ENCODE assay signal across 8 mouse cellular contexts in the genomic region with DNA sequence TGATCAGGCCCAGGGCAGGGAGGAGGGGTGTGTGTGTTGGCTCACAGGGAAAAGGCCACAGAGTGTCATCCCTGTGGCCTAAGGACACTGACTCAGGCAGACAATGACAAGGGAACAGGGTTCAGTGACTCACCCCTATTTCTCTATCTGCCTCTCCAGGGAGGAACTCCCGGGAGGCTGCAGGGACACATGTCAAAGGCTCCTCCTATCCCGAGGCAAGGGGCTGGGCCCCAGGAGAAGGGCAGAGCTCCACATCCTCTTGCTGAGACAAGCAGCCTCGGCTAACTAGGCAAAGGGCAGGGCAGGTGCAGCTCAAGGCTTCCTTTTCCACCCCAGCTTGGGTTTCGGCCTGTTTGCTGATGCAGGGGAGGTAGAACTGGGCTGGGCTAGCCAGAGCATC. TPM values are rescaled to one million over a fixed set of nuclear protein-coding genes. Genes with fewer than 3 reads are reported as not detected.
A peak's percentile ranks its signal among the peaks of the same experiment; 100 is the strongest.
DNase-seq lines count a peak whose midpoint lies in the region; ATAC-seq and TF ChIP-seq lines count a peak whose summit lies in the region.

No protein-coding gene starts in this region.

- ATAC-seq in embryonic facial prominence, embryonic 14.5 days (ENCODE audit: low read depth): 0 out of 2 replicates have a peak, but pooled peaks have one; percentile 59
- ATAC-seq in heart, postnatal 0 days (ENCODE audit: insufficient read depth, low read depth): peak; percentile 79
- peak; percentile 35; the same call in 1 of the 2 replicates for ATAC-seq in liver, embryonic 15.5 days (ENCODE audit: insufficient read depth)

- no peak for TF ChIP-seq CTCF in heart, postnatal 0 days (IDR thresholded peaks at IDR 0.05; ENCODE audit: low read depth)

- DNase-seq in embryonic facial prominence, embryonic 14.5 days (ENCODE audit: low spot score): peak; percentile 62
- DNase-seq in embryonic facial prominence, embryonic 10.5 days (ENCODE audit: low spot score): no peak
- DNase-seq in R1 (ENCODE audit: low read depth, low spot score): peak; percentile 48
- peak; percentile 41 for DNase-seq in heart, postnatal 0 days (ENCODE audit: low spot score)
- no peak for DNase-seq in frontal cortex, postnatal 25 days (ENCODE audit: low spot score in 2 of 2)
- DNase-seq in testis, postnatal 10 days (ENCODE audit: low spot score): no peak
- DNase-seq in thymus, postnatal 25 days: no peak

- no peaks in the 10 kb centered on the region for H3K9me3 ChIP-seq in embryonic facial prominence, embryonic 14.5 days (ENCODE audit: control insufficient read depth, low read length)
- no peaks in the 10 kb centered on the region for H3K9me3 ChIP-seq in embryonic facial prominence, embryonic 10.5 days
- no peaks in the 10 kb centered on the region for H3K9me3 ChIP-seq in heart, postnatal 0 days (replicated peaks; ENCODE audit: control insufficient read depth, low read length)
- H3K9me3 ChIP-seq in liver, embryonic 15.5 days (replicated peaks): no peaks in the 10 kb centered on the region

- H3K9ac ChIP-seq in embryonic facial prominence, embryonic 14.5 days (ENCODE audit: low read depth, low read length): no peak overlapping the region
- H3K9ac ChIP-seq in heart, postnatal 0 days (replicated peaks; ENCODE audit: low read depth, low read length): no peak overlapping the region
- no peak overlapping the region for H3K9ac ChIP-seq in liver, embryonic 15.5 days

- H3K36me3 ChIP-seq in embryonic facial prominence, embryonic 14.5 days (ENCODE audit: control insufficient read depth, insufficient read depth, low read length): peaks cover 36% of the 10 kb centered on the region
- peaks cover 42% of the 10 kb centered on the region for H3K36me3 ChIP-seq in embryonic facial prominence, embryonic 10.5 days (replicated peaks)
- peaks cover 32% of the 10 kb centered on the region for H3K36me3 ChIP-seq in heart, postnatal 0 days (replicated peaks; ENCODE audit: control insufficient read depth, insufficient read depth, low read length)
- H3K36me3 ChIP-seq in liver, embryonic 15.5 days (replicated peaks): peaks cover 27% of the 10 kb centered on the region

- no peak overlapping the region for H3K4me3 ChIP-seq in embryonic facial prominence, embryonic 14.5 days (ENCODE audit: low read depth, low read length)
- no peak overlapping the region for H3K4me3 ChIP-seq in embryonic facial prominence, embryonic 10.5 days
- no peak overlapping the region for H3K4me3 ChIP-seq in heart, postnatal 0 days (ENCODE audit: low read depth, low read length)
- H3K4me3 ChIP-seq in liver, embryonic 15.5 days (replicated peaks): no peak overlapping the region

- no peak overlapping the region for H3K27ac ChIP-seq in embryonic facial prominence, embryonic 14.5 days (replicated peaks; ENCODE audit: low read depth, low read length)
- H3K27ac ChIP-seq in embryonic facial prominence, embryonic 10.5 days (replicated peaks): no peak overlapping the region
- peak overlapping the region; percentile 65 for H3K27ac ChIP-seq in heart, postnatal 0 days (ENCODE audit: low read depth)
- peak overlapping the region; percentile 29 for H3K27ac ChIP-seq in liver, embryonic 15.5 days (replicated peaks)

- 33% methylated on average over 4 of the region's 4 CpGs for WGBS in embryonic facial prominence, embryonic 14.5 days
- WGBS in embryonic facial prominence, embryonic 10.5 days: 33% methylated on average over 4 of the region's 4 CpGs
- 25% methylated on average over 4 of the region's 4 CpGs for WGBS in heart, postnatal 0 days
- 31% methylated on average over 4 of the region's 4 CpGs for WGBS in liver, embryonic 15.5 days (ENCODE audit: insufficient replicate concordance)

- TF ChIP-seq EP300 in heart, postnatal 0 days (IDR thresholded peaks at IDR 0.05; ENCODE audit: low read depth): no peak

- H3K4me1 ChIP-seq in embryonic facial prominence, embryonic 14.5 days (ENCODE audit: control insufficient read depth, insufficient read depth, low read length): no peaks in the 10 kb centered on the region
- H3K4me1 ChIP-seq in embryonic facial prominence, embryonic 10.5 days: no peaks in the 10 kb centered on the region; the same call in 1 of the 2 replicates
- peaks cover 20% of the 10 kb centered on the region for H3K4me1 ChIP-seq in heart, postnatal 0 days (ENCODE audit: control insufficient read depth, insufficient read depth)
- peaks cover 11% of the 10 kb centered on the region for H3K4me1 ChIP-seq in liver, embryonic 15.5 days (replicated peaks)

- no peaks in the 10 kb centered on the region for H3K27me3 ChIP-seq in embryonic facial prominence, embryonic 14.5 days (replicated peaks; ENCODE audit: control insufficient read depth, insufficient read depth, low read length)
- H3K27me3 ChIP-seq in embryonic facial prominence, embryonic 10.5 days (replicated peaks; ENCODE audit: low read depth, poor library complexity, severe bottlenecking): no peaks in the 10 kb centered on the region
- no peaks in the 10 kb centered on the region for H3K27me3 ChIP-seq in heart, postnatal 0 days (ENCODE audit: control insufficient read depth, insufficient read depth, low read length)
- H3K27me3 ChIP-seq in liver, embryonic 15.5 days: no peaks in the 10 kb centered on the region

- no peak overlapping the region for H3K4me2 ChIP-seq in embryonic facial prominence, embryonic 14.5 days (ENCODE audit: low read depth, low read length)
- no peak overlapping the region for H3K4me2 ChIP-seq in heart, postnatal 0 days (ENCODE audit: low read depth, low read length)
- no peak overlapping the region for H3K4me2 ChIP-seq in liver, embryonic 15.5 days

RNA-seq across cellular contexts. Expression of gene Tob2, which starts 12.9 kb away (rescaled TPM):
- polyA plus RNA-seq in embryonic facial prominence, embryonic 14.5 days (2014; fragmentation: Nextera tagmentation; extraction: Ambion mirVana): 23.0 and 26.8 TPM in 2 replicates
- 20.1 and 20.3 TPM in 2 replicates for polyA plus RNA-seq in embryonic facial prominence, embryonic 10.5 days (2016; fragmentation: Nextera tagmentation; extraction: Ambion mirVana)
- 19.2 and 75.8 TPM in 2 replicates for total RNA-seq in heart, postnatal 0 days (2014; rRNA removed; ENCODE audit: low replicate concordance)
- polyA plus RNA-seq in heart, postnatal 0 days (2015; fragmentation: Nextera tagmentation; extraction: Ambion mirVana): 16.0 and 18.2 TPM in 2 replicates
- polyA plus RNA-seq in liver, embryonic 15.5 days (2015; fragmentation: Nextera tagmentation; extraction: Ambion mirVana): 11.1 and 12.2 TPM in 2 replicates

RNA-seq across cellular contexts. Expression of gene Phf5a, which starts 26.0 kb away (rescaled TPM):
- 138 and 146 TPM in 2 replicates for polyA plus RNA-seq in embryonic facial prominence, embryonic 14.5 days (2014; fragmentation: Nextera tagmentation; extraction: Ambion mirVana)
- polyA plus RNA-seq in embryonic facial prominence, embryonic 10.5 days (2016; fragmentation: Nextera tagmentation; extraction: Ambion mirVana): 260 and 267 TPM in 2 replicates
- total RNA-seq in heart, postnatal 0 days (2014; rRNA removed; ENCODE audit: low replicate concordance): 26.9 and 31.0 TPM in 2 replicates
- 60.7 and 65.3 TPM in 2 replicates for polyA plus RNA-seq in heart, postnatal 0 days (2015; fragmentation: Nextera tagmentation; extraction: Ambion mirVana)
- polyA plus RNA-seq in liver, embryonic 15.5 days (2015; fragmentation: Nextera tagmentation; extraction: Ambion mirVana): 91.3 and 103 TPM in 2 replicates

RNA-seq across cellular contexts. Expression of gene Aco2, which starts 26.4 kb away (rescaled TPM):
- 160 and 165 TPM in 2 replicates for polyA plus RNA-seq in embryonic facial prominence, embryonic 14.5 days (2014; fragmentation: Nextera tagmentation; extraction: Ambion mirVana)
- polyA plus RNA-seq in embryonic facial prominence, embryonic 10.5 days (2016; fragmentation: Nextera tagmentation; extraction: Ambion mirVana): 153 TPM in 2 replicates
- 2,020 and 2,039 TPM in 2 replicates for total RNA-seq in heart, postnatal 0 days (2014; rRNA removed; ENCODE audit: low replicate concordance)
- polyA plus RNA-seq in heart, postnatal 0 days (2015; fragmentation: Nextera tagmentation; extraction: Ambion mirVana): 1,019 and 1,040 TPM in 2 replicates
- 98.9 and 107 TPM in 2 replicates for polyA plus RNA-seq in liver, embryonic 15.5 days (2015; fragmentation: Nextera tagmentation; extraction: Ambion mirVana)

RNA-seq across cellular contexts. Expression of gene Tef, which starts 43.5 kb away (rescaled TPM):
- 25.5 and 29.3 TPM in 2 replicates for polyA plus RNA-seq in embryonic facial prominence, embryonic 14.5 days (2014; fragmentation: Nextera tagmentation; extraction: Ambion mirVana)
- 15.9 and 16.0 TPM in 2 replicates for polyA plus RNA-seq in embryonic facial prominence, embryonic 10.5 days (2016; fragmentation: Nextera tagmentation; extraction: Ambion mirVana)
- 41.5 and 58.7 TPM in 2 replicates for total RNA-seq in heart, postnatal 0 days (2014; rRNA removed; ENCODE audit: low replicate concordance)
- 27.8 and 30.3 TPM in 2 replicates for polyA plus RNA-seq in heart, postnatal 0 days (2015; fragmentation: Nextera tagmentation; extraction: Ambion mirVana)
- polyA plus RNA-seq in liver, embryonic 15.5 days (2015; fragmentation: Nextera tagmentation; extraction: Ambion mirVana): 6.2 and 8.1 TPM in 2 replicates

Comparison
In these comparisons a context has a peak if more than half of its experiments do, and no peak if none do; other contexts are left out.
1. DNase-seq: peak in embryonic facial prominence, embryonic 14.5 days (single experiment), R1 (single experiment) and heart, postnatal 0 days (single experiment); none in embryonic facial prominence, embryonic 10.5 days (single experiment), frontal cortex, postnatal 25 days (0 of 2), testis, postnatal 10 days (single experiment) and thymus, postnatal 25 days (single experiment).
2. H3K27ac ChIP-seq: peak in heart, postnatal 0 days (single experiment) and liver, embryonic 15.5 days (single experiment); none in embryonic facial prominence, embryonic 14.5 days (single experiment) and embryonic facial prominence, embryonic 10.5 days (single experiment).
3. Peak in every context shown above with its lines, with median percentiles within 50 percentile points of each other: ATAC-seq.